8 mouse cellular contexts compared by ENCODE assay signal in the genomic region with DNA sequence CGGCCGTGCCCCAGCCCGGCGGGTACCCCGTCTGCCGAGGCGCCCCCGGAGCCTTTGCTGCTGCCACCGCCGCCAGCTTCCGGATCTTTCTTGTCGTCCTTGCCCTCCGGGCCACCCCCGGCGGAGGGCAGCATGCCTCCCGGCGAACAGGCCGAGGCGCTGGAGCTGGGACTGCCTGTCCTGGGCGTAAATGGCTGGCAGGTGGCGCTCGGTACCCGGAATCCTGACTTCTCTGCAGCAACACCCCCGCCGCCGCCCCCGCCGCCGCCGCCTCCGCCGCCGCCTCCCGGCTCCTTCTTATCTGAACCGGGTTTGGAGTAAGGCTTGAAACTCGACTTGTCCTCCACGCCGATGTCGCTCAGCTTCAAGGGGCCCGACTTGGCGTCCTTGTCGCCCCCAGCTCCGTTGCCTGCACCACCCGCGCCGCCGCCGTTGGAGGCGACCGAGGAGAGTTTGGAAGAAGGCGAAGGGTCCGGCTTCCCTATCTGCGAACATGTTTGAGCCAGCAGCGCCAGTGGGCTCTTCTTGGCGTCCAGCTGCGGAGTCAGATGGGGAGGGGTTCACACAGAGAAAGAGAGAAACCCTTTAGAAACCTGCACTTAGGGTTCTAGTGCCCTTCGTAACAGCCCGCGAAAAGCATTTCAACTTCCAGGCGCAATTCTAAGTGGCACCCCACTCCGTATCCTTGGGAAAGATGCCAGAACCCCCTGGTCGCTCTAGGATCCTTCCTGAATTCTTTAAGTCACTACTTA. TPM values are rescaled to one million over a fixed set of nuclear protein-coding genes. Genes with fewer than 3 reads are reported as not detected.
A peak's percentile ranks its signal among the peaks of the same experiment; 100 is the strongest.
DNase-seq lines count a peak whose midpoint lies in the region; ATAC-seq and TF ChIP-seq lines count a peak whose summit lies in the region.

No protein-coding gene starts in this region.

- no peaks in the 10 kb centered on the region for H3K27me3 ChIP-seq in kidney, adult 2 months (replicated peaks; ENCODE audit: control insufficient read depth, insufficient read depth, low read length)
- peaks cover 15% of the 10 kb centered on the region for H3K27me3 ChIP-seq in limb, embryonic 11.5 days (ENCODE audit: control insufficient read depth, insufficient read depth, low read length)
- H3K27me3 ChIP-seq in midbrain, embryonic 11.5 days (ENCODE audit: control insufficient read depth, insufficient read depth, low read length), result peaks cover 5% of the 10 kb centered on the region
- peaks cover 42% of the 10 kb centered on the region for H3K27me3 ChIP-seq in spleen, adult 2 months (ENCODE audit: control insufficient read depth, insufficient read depth, low read length)

- peak overlapping the region; percentile 85 for H3K4me3 ChIP-seq in kidney, adult 2 months (ENCODE audit: insufficient read depth, low read depth, low read length)
- H3K4me3 ChIP-seq in limb, embryonic 11.5 days (ENCODE audit: low read depth, low read length), result peak overlapping the region; percentile 87
- H3K4me3 ChIP-seq in midbrain, embryonic 11.5 days (ENCODE audit: low read depth, low read length), result peak overlapping the region; percentile 90
- H3K4me3 ChIP-seq in spleen, adult 2 months (ENCODE audit: extremely low read depth, insufficient read depth, insufficient read length), result peak overlapping the region; percentile 33; the same call in 1 of the 2 replicates

- H3K9me3 ChIP-seq in limb, embryonic 11.5 days (ENCODE audit: control insufficient read depth, low read length), result no peaks in the 10 kb centered on the region
- no peaks in the 10 kb centered on the region for H3K9me3 ChIP-seq in midbrain, embryonic 11.5 days (ENCODE audit: control insufficient read depth, low read length)

- ATAC-seq in limb, embryonic 11.5 days (ENCODE audit: insufficient number of reproducible peaks, low FRiP score, low TSS enrichment, low read depth), result no peak
- no peak for ATAC-seq in midbrain, embryonic 11.5 days (ENCODE audit: low FRiP score)
- ATAC-seq in inflammation-experienced regulatory T-cells, adult 6 months, result no peak

- H3K4me2 ChIP-seq in limb, embryonic 11.5 days (ENCODE audit: low read depth, severe bottlenecking), result peak overlapping the region; percentile 80
- H3K4me2 ChIP-seq in midbrain, embryonic 11.5 days, result peak overlapping the region; percentile 87

- H3K4me1 ChIP-seq in kidney, adult 2 months (ENCODE audit: control insufficient read depth, insufficient read depth, low read length), result no peaks in the 10 kb centered on the region
- peaks cover 18% of the 10 kb centered on the region for H3K4me1 ChIP-seq in limb, embryonic 11.5 days (ENCODE audit: control insufficient read depth, insufficient read depth, low read length)
- peaks cover 28% of the 10 kb centered on the region for H3K4me1 ChIP-seq in midbrain, embryonic 11.5 days (ENCODE audit: control insufficient read depth, insufficient read depth, low read length)
- peaks cover 7% of the 10 kb centered on the region; the same call in 1 of the 2 replicates for H3K4me1 ChIP-seq in spleen, adult 2 months (ENCODE audit: control insufficient read depth, insufficient read depth, insufficient read length)

- DNase-seq in adrenal gland, postnatal 10 days, result peak; percentile 90
- peak; percentile 57 for DNase-seq in embryo, embryonic 11.5 days (ENCODE audit: low read depth, low spot score)
- DNase-seq in heart, adult 18-20 months, result peak; percentile 90 to 91
- DNase-seq in kidney, adult 2 months, result peak; percentile 89
- peak; percentile 88 for DNase-seq in limb, embryonic 11.5 days (ENCODE audit: low spot score)
- DNase-seq in midbrain, embryonic 11.5 days (ENCODE audit: low spot score, missing footprints), result peak; percentile 98
- DNase-seq in spleen, adult 2 months (ENCODE audit: low read depth in 1 of 2, low spot score in 2 of 2), result peak in 1 of 2 experiments; percentile 56

- TF ChIP-seq POLR2A in kidney, adult 2 months (IDR thresholded peaks at IDR 0.05; ENCODE audit: low read depth, low read length), result no peak
- TF ChIP-seq POLR2A in spleen, adult 2 months (IDR thresholded peaks at IDR 0.05; ENCODE audit: low read depth, low read length), result no peak

- TF ChIP-seq CTCF in kidney, adult 2 months (conservative IDR thresholded peaks at IDR 0.05; ENCODE audit: insufficient read depth, insufficient read length, low read depth, low read length), result peak; percentile 48
- TF ChIP-seq CTCF in spleen, adult 2 months (IDR thresholded peaks at IDR 0.05; ENCODE audit: extremely low read depth, insufficient read depth, insufficient read length, insufficient replicate concordance), result no peak

- 1% methylated on average over 60 of the region's 62 CpGs for WGBS in kidney, adult 2 months
- under 1% methylated on average over 62 of the region's 62 CpGs for WGBS in limb, embryonic 11.5 days
- WGBS in midbrain, embryonic 11.5 days, result under 1% methylated on average over 60 of the region's 62 CpGs
- WGBS in spleen, adult 2 months, result 1% methylated on average over 62 of the region's 62 CpGs

- peak overlapping the region; percentile 92 for H3K27ac ChIP-seq in kidney, adult 2 months (ENCODE audit: insufficient read depth, low read depth, low read length)
- H3K27ac ChIP-seq in limb, embryonic 11.5 days (replicated peaks; ENCODE audit: low read depth, low read length), result peak overlapping the region; percentile 97
- peak overlapping the region; percentile 98 for H3K27ac ChIP-seq in midbrain, embryonic 11.5 days (ENCODE audit: low read depth, low read length)
- peak overlapping the region; percentile 43; the same call in 1 of the 2 replicates for H3K27ac ChIP-seq in spleen, adult 2 months (ENCODE audit: insufficient read depth, low read length)

- peaks cover 16% of the 10 kb centered on the region for H3K36me3 ChIP-seq in kidney, adult 2 months (ENCODE audit: control insufficient read depth, insufficient read depth, low read length)
- peaks cover 2% of the 10 kb centered on the region; the same call in 1 of the 2 replicates for H3K36me3 ChIP-seq in limb, embryonic 11.5 days (ENCODE audit: control insufficient read depth, insufficient read depth, low read length)
- H3K36me3 ChIP-seq in midbrain, embryonic 11.5 days (ENCODE audit: control insufficient read depth, insufficient read depth, low read length), result peaks cover 9% of the 10 kb centered on the region; the same call in 1 of the 2 replicates
- 0 out of 2 replicates have a peak, but pooled peaks cover 2% of the 10 kb centered on the region for H3K36me3 ChIP-seq in spleen, adult 2 months (ENCODE audit: control insufficient read depth, insufficient read depth, low read length)

- H3K9ac ChIP-seq in limb, embryonic 11.5 days (ENCODE audit: low read length), result peak overlapping the region; percentile 94
- H3K9ac ChIP-seq in midbrain, embryonic 11.5 days (ENCODE audit: low read length), result peak overlapping the region; percentile 98

RNA-seq across cellular contexts. Expression of gene Zfp503, which starts 3.2 kb away (rescaled TPM):
- 10 to 100 TPM; 17.9 to 25.1 TPM for total RNA-seq in adrenal gland, postnatal 10 days (2021)
- 1 to 10 TPM; 1.2 to 2.0 TPM for total RNA-seq in heart, adult 18-20 months (2021)
- 56.9 and 85.8 TPM in 2 replicates for polyA plus RNA-seq in kidney, adult 2 months (2012; rRNA removed)
- polyA plus RNA-seq in limb, embryonic 11.5 days (2014; fragmentation: Nextera tagmentation; extraction: Ambion mirVana), result 12.8 and 16.1 TPM in 2 replicates
- 6.2 and 7.5 TPM in 2 replicates for polyA plus RNA-seq in midbrain, embryonic 11.5 days (2014; fragmentation: Nextera tagmentation; extraction: Ambion mirVana)
- 8.8 and 13.9 TPM in 2 replicates for polyA plus RNA-seq in spleen, adult 2 months (2012; rRNA removed)
- not detected for polyA plus RNA-seq in inflammation-experienced regulatory T-cells, adult 6 months (2017; shearing (Covaris generic))

RNA-seq across cellular contexts. Expression of gene Lrmda, which starts 33.4 kb away (rescaled TPM):
- 1 to 10 TPM; 3.6 to 4.9 TPM for total RNA-seq in adrenal gland, postnatal 10 days (2021)
- 1 to 10 TPM; 1.5 to 2.4 TPM for total RNA-seq in heart, adult 18-20 months (2021)
- polyA plus RNA-seq in kidney, adult 2 months (2012; rRNA removed), result 3.3 TPM in 2 replicates
- polyA plus RNA-seq in limb, embryonic 11.5 days (2014; fragmentation: Nextera tagmentation; extraction: Ambion mirVana), result 0.20 and 0.52 TPM in 2 replicates
- 0.23 and 0.34 TPM in 2 replicates for polyA plus RNA-seq in midbrain, embryonic 11.5 days (2014; fragmentation: Nextera tagmentation; extraction: Ambion mirVana)
- 0.37 and 0.68 TPM in 2 replicates for polyA plus RNA-seq in spleen, adult 2 months (2012; rRNA removed)
- not detected for polyA plus RNA-seq in inflammation-experienced regulatory T-cells, adult 6 months (2017; shearing (Covaris generic))

Comparison
In these comparisons a context has a peak if more than half of its experiments do, and no peak if none do; other contexts are left out.
1. H3K27ac ChIP-seq: peak in every context shown above with its lines; median percentile 98 in midbrain, embryonic 11.5 days; 97 in limb, embryonic 11.5 days; 92 in kidney, adult 2 months; 43 in spleen, adult 2 months.
2. H3K4me3 ChIP-seq: peak in every context shown above with its lines; median percentile 90 in midbrain, embryonic 11.5 days; 87 in limb, embryonic 11.5 days; 85 in kidney, adult 2 months; 33 in spleen, adult 2 months.